Mouse (Mus musculus) stomach, postnatal 0 days (tissue): ENCODE results near the gene Tnik.

ENCODE experiments used
- CTCF ChIP-seq: IDR thresholded peaks from 2 replicates; pipeline ENCODE4 v1.5.1; 2016; ENCODE audit warnings: antibody characterized with exemption, low read depth, mild to moderate bottlenecking, moderate library complexity
- EP300 ChIP-seq: optimal IDR thresholded peaks from 2 replicates; pipeline ENCODE3; 2016; ENCODE audit warnings: antibody characterized with exemption

- TF ChIP-seq CTCF (no peak), EP300 (no peak)
Measured at GRCm38 (mm10) chr3:28466688-28467087, 203.7 kb downstream of the Tnik start.
